Mouse (Mus musculus) adrenal gland, postnatal 4 days (tissue): ENCODE measurements around the gene Hdac7. TPM values are rescaled to one million over a fixed set of nuclear protein-coding genes. Genes with fewer than 3 reads are reported as not detected.

Experiments used
- DNase-seq, 2 experiments: peaks; one replicate each; pipeline ENCODE4 v3.0.0; 2021 to 2022; ENCODE audit warnings: low spot score in 2 of 2, mixed read lengths in 2 of 2
- total RNA-seq, 2 experiments: library from RNA; stranded (reverse); gene quantifications; 2 replicates each; pipeline ENCODE4 v1.2.3; 2021

Hdac7 gene
- total RNA-seq, 2 experiments from 2014 or later: 116 to 120 TPM

GRCm38 (mm10) chr15:97794268-97794667 lies 50.0 kb downstream of the Hdac7 start:
- DNase-seq: no peak

- DNase-seq: no peak
These were observed 50.7 kb downstream of the Hdac7 start for GRCm38 (mm10) chr15:97793386-97794153.

DNA sequence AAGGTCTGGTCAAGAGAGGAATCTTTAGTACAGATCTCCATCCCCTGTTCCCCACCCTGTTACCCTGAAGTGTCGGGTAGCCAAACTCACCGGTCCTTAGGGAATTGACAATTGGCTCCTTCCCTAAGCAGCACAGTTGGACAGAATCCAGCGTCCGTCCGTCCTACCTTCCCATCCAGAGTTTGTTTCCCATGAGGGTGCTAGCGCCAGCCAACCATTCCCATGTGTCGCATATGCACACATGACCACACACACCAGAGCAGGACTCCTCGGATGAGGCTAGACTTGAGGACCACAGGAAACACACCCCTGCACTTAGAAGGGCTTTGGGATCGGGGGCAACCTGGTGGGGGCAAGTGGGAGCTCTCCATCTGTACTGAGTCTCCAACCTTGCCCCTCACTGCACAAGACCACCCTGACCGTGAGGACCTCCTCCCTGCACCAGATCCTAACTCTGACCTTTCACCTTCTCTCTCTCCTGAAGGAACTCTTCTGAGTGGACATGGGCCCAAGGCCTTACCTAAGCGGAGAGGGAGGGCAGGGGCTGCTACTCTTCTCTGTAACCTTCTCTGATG lies 53.1 kb downstream of the Hdac7 start:
- DNase-seq: no peak

- no peak for DNase-seq
These were observed 54.4 kb downstream of the Hdac7 start for GRCm38 (mm10) chr15:97789761-97790505.

GRCm38 (mm10) chr15:97788821-97789220 lies 55.5 kb downstream of the Hdac7 start:
- DNase-seq: no peak

GRCm38 (mm10) chr15:97787799-97788667 lies 56.3 kb downstream of the Hdac7 start:
- no peak for DNase-seq

GRCm38 (mm10) chr15:97787148-97787798 lies 57.0 kb downstream of the Hdac7 start:
- DNase-seq: no peak

GRCm38 (mm10) chr15:97786412-97787112 lies 57.7 kb downstream of the Hdac7 start:
- no peak for DNase-seq

DNA sequence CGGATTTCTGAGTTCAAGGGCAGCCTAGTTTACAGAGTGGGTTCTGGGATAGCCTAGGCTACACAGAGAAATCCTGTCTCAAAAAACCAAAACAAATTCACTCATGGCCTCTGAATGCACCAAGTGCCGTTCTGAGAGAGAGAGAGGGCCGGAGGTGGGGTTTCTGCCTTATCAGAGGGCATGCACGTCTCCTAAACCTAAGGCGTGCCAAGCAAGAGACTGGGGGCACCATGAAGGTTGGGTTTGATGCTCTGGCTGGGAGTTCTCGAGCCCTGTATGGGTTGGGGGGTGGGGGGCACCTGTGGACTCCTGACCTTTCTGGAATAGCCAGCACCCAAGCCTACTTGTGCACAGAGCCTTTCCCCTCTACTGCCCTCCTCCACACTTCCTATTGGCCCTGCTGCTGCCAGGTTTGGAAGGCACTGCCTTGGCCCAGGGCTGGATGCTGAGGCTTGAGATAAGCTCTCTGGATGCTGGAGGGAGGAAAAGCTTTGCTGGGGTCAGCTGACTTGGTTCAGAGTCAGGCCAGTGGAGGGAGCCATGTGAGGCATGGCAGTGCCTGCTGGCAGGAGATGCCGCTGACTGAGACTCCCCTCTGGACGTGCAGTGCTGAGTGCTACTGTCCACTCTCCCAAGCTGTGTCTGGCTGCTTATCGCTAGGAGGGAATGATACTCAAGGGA lies 58.4 kb downstream of the Hdac7 start:
- no peak for DNase-seq

DNA sequence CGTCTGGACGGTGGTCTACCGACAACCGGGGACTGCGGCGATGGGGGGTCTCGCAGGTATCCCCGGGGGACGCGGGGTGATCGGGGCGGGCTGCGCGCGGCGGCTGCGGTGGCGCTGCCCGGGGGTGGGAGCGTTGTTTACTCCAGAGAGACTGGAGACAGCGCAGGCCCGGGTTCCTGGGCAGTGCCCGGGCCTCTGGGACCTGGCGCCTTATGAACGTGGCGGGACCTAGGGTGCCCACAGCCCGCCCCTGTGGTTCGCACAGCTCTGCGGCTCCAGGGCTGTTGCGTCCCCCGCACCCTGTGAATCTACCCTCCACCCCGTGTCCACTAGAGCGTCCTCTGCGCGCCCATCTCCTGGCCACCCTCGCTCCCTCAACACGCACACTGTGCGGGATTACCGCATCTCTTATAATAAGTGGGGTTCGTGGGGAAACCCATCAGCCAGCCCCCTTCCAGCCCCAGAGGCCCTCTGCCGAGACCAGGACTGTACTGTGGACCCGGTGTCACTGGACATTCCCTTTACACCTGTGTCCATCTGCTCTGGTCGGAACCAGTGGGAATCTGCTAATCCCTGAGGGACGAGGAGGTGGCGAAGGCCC lies 59.6 kb downstream of the Hdac7 start:
- no peak for DNase-seq

DNA sequence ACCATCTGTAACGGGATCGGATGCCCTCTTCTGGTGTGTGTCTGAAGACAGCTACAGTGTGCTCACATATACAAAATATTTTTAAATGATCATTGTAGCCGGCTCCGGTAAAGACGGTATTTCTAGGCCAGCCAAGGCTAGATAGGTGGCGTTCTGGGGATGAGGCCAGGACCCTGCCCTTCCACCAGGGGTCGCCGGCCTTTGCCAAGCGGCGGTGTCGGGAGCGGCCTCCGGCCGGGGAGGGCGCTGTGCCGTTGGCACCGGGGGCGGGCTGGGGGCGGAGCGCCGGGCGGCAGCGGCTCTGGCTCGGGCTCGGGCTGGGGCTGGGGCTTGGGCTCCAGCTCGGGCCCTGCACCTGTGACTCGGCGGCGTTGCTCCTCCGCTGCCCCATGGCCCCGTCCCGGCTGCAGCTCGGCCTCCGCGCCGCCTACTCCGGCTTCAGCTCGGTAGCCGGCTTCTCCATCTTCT lies 60.2 kb downstream of the Hdac7 start:
- peak; percentile 88 to 89 for DNase-seq

DNA sequence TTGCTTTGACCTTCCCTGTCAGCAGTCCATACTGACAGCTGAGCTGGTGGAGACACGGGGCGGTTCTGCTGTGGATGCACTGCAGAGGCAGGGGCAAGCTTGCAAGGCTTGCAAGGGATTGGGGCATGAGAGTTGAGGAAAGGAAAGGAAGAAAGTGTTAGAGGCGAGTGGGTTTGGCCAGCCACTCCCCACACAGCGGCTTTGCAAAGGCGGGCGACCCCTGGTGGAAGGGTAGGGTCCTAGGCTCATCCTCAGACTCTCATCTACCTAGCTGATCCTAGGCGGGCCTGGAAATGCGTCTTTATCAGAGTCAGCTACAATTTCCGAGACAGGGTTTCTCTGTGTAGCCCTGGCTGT lies 61.6 kb downstream of the Hdac7 start:
- peak in 1 of 2 experiments; percentile 66 for DNase-seq

GRCm38 (mm10) chr15:97781961-97782748 lies 62.1 kb downstream of the Hdac7 start:
- no peak for DNase-seq

- DNase-seq: no peak
These were observed 63.7 kb downstream of the Hdac7 start for GRCm38 (mm10) chr15:97780611-97781031.

DNA sequence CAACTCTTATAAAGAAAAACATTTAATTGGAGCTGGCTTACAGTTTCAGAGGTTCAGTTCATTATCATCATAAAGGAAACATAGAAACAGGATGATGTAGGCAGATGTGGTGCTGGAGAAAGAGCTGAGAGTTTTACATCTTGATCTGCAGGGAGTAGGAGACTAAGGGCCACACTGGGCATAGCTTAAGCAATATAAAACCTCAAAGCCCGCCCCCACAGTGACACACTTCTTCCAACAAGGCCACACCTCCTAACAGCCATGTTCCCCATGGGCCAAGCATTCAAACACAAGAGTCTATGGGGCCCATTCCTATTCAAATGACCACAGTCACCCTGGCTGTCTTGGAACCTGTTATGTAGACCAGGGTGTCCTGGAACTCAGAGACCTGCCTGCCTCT lies 64.7 kb downstream of the Hdac7 start:
- no peak for DNase-seq

GRCm38 (mm10) chr15:97778311-97779098 lies 65.8 kb downstream of the Hdac7 start, which contains the start of gene Slc48a1:
Gene Slc48a1 (plus strand): TSS chr15:97778520.
- no peak for DNase-seq

DNA sequence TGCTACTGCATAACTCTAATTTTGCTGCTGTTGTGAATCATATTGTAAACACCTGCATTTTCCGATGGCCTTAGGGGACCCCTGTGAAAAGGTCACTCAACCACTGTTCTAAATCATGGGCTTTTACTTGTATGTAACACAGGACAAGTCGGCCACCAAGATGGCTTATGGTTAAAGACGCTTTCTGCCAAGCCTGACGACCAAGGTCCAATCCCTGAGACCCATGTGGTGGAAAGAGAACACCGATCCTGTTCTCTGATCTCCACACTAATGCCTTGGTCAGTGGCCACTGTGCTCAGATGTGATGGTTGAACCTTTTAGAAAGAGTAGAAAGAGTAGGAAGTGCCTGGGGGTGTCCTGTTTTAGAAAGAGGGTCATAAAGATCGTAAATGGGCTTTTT lies 67.4 kb downstream of the Hdac7 start:
- no peak for DNase-seq
